In the genomic region with DNA sequence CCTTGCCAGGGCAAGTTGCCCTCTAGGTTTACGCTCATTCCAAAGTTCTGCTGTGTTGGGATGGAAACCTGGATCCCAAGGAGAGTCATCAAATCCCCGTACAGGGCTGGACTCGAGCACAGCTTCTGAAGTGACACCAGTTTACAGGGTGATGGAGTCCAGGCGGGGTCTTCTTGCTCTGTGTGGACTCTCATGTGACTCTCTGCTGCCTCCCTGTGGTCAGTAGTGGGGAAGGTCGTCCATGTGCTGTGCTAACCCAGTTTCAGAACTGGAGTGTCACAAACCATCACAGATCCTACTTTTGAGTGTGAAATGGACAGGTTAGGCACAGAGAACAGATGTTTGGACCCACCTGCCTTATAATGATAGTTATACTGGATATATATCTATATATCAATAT, we compare ENCODE assay signal across 8 mouse cellular contexts. TPM values are rescaled to one million over a fixed set of nuclear protein-coding genes. Genes with fewer than 3 reads are reported as not detected.
A peak's percentile ranks its signal among the peaks of the same experiment; 100 is the strongest.
DNase-seq lines count a peak whose midpoint lies in the region; ATAC-seq lines count a peak whose summit lies in the region.

No protein-coding gene starts in this region.

- no peak overlapping the region for H3K27ac ChIP-seq in midbrain, embryonic 16.5 days (ENCODE audit: low read length)

- no peak overlapping the region for H3K4me2 ChIP-seq in midbrain, embryonic 16.5 days (ENCODE audit: low read length)

- intact Hi-C loops in left cerebral cortex, postnatal 4 days (cut with DNase I): loop anchor here (10.0 kb wide), 1 partner anchor 132 kb away; a partner anchor contains a TSS

- H3K27me3 ChIP-seq in midbrain, embryonic 16.5 days (ENCODE audit: control insufficient read depth, insufficient read depth, low read depth, low read length): no peaks in the 10 kb centered on the region

- H3K36me3 ChIP-seq in midbrain, embryonic 16.5 days (ENCODE audit: control insufficient read depth, insufficient read depth, low read length): no peaks in the 10 kb centered on the region

- H3K4me1 ChIP-seq in midbrain, embryonic 16.5 days (ENCODE audit: control insufficient read depth, insufficient read depth, low read length): no peaks in the 10 kb centered on the region

- ATAC-seq in granulocyte monocyte progenitor cell, adult 5-6 weeks (replicated peaks; ENCODE audit: poor library complexity, severe bottlenecking): peak; percentile 82
- peak; percentile 76; the same call in 1 of the 2 replicates for ATAC-seq in midbrain, embryonic 16.5 days

- WGBS in midbrain, embryonic 16.5 days: 33% methylated on average over 5 of the region's 5 CpGs

- H3K4me3 ChIP-seq in midbrain, embryonic 16.5 days (ENCODE audit: low read depth, low read length): no peak overlapping the region

- peak; percentile 27 for DNase-seq in 3134 (ENCODE audit: extremely low read depth, insufficient read length, low spot score)
- peak; percentile 45 for DNase-seq in adrenal gland, adult 2 months
- DNase-seq in embryo, embryonic 10.5 days (ENCODE audit: low spot score): peak; percentile 93
- peak; percentile 74 for DNase-seq in kidney, adult 18-20 months
- peak; percentile 84 for DNase-seq in left cerebral cortex, postnatal 4 days
- peak; percentile 11 to 19 for DNase-seq in spleen, postnatal 36 days (ENCODE audit: low spot score in 2 of 2)

- no peaks in the 10 kb centered on the region for H3K9me3 ChIP-seq in midbrain, embryonic 16.5 days (replicated peaks; ENCODE audit: control insufficient read depth, low read length, poor library complexity, severe bottlenecking)

- H3K9ac ChIP-seq in midbrain, embryonic 16.5 days (ENCODE audit: low read depth, low read length): no peak overlapping the region

RNA-seq across cellular contexts. Expression of a gene that starts 35.2 kb away (rescaled TPM):
- under 1 TPM; 0.52 TPM for total RNA-seq in adrenal gland, adult 2 months (2021)
- polyA plus RNA-seq in adrenal gland, adult 2 months (2012; rRNA removed): 0.75 and 0.90 TPM in 2 replicates
- not detected in 2 replicates for total RNA-seq in granulocyte monocyte progenitor cell, adult 5-6 weeks (2014; fragmentation: Nextera tagmentation)
- total RNA-seq in granulocyte monocyte progenitor cell, adult 5-6 weeks (2017): not detected in 2 replicates
- under 1 TPM in 1 of 2 experiments, not detected in 1; 0.14 TPM for total RNA-seq in left cerebral cortex, postnatal 4 days (2021)
- 0.88 and 0.97 TPM in 2 replicates for polyA plus RNA-seq in midbrain, embryonic 16.5 days (2015; fragmentation: Nextera tagmentation; extraction: Ambion mirVana)

Comparison
In these comparisons a context has a peak if more than half of its experiments do, and no peak if none do; other contexts are left out.
1. DNase-seq: peak in every context shown above with its lines; median percentile 93 in embryo, embryonic 10.5 days; 84 in left cerebral cortex, postnatal 4 days; 74 in kidney, adult 18-20 months; 45 in adrenal gland, adult 2 months; 27 in 3134; 15 in spleen, postnatal 36 days.